Mouse (Mus musculus) embryo, embryonic 11.5 days (tissue): ENCODE data around the gene Adamtsl5.

Source experiments
- DNase-seq: peaks from one replicate; pipeline ENCODE4 v3.0.0-alpha.2; 2012; ENCODE audit warnings: low read depth, low spot score

The Adamtsl5 gene

DNA sequence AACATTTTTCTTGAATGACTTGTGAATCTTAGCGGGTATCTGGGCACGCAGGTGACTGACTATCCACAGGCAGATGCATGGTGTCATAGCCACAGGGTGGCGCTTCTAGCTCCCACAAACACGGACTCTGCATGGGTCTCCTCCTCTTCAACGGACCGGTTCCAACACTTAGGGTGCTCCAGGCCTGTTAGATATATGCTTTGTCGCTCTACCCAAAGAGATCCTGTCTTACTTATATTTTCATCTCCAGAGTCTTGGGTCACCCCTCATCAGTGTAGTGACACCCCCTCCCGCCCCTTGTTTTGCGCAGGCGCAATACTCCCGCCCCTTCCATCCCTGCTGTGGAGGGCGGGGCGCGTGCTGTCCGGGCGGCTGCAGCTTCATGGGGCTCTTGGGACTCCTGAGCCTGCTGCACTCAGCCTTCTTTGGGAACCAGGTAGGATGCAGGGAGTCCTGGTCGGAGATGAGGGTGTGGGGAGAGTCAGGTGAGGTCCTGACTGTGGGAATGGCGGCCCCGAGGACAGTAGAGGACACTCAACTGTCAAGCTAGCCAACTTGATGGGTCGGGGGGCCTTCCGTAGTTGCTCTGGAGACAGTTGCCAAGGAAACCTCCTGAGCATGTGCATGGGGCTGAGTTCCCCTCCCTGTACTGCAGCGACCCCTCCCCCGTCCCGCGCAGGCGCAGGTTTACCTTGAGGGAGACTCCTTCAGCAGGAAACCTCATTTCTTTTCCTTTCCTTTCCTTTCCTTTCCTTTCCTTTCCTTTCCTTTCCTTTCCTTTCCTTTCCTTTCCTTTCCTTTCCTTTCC lies 52.4 kb downstream of the Adamtsl5 start, which contains the start of gene Apc2:
Gene Apc2 (plus strand): TSS at position 360 of the 808 bp plus-strand sequence.
- DNase-seq: peak; percentile 63

DNA sequence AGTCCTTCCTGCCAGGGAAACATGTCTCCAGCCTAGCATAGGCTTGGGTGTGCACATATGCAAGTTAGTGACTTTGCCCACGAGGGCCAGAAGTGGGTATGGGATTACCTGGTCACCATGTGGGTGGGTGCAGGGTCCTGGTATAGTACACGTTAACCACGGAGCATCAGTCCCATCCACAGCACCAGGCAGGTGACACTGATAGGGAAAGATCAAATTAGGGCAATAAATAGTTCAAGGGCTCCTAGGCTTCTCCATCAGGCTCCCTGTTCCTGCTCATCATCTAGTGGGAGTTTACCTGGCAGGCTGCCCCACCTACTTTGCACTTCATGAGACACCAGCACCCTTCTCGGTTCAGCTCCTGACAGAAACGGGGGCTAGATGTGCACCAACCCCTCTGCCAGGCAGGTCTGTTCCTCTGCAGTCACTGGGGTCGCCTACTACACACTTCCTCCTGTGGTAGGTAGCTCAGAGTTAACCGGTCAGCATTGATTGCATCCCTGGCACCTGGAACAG lies 53.4 kb downstream of the Adamtsl5 start:
- no peak for DNase-seq

DNA sequence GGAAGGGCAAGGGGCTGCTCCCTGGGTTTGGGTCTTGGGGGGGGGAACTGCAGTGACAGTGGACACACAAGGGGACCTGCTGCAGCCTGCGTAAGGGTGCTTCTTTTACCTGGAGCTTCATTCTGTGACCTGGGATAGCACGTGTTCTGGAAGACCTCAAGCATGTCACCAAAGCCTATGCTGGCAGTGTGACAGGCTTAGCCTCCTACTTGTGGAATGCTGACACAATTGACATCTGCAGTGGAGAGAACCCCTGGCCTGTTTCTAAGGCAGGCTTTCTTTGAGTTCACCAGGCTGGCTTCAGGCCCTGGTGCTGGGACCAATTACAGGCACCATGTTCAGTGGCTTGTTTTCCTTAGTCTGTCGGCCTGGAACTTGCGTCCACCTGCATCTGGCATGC lies 53.9 kb downstream of the Adamtsl5 start:
- no peak for DNase-seq

DNA sequence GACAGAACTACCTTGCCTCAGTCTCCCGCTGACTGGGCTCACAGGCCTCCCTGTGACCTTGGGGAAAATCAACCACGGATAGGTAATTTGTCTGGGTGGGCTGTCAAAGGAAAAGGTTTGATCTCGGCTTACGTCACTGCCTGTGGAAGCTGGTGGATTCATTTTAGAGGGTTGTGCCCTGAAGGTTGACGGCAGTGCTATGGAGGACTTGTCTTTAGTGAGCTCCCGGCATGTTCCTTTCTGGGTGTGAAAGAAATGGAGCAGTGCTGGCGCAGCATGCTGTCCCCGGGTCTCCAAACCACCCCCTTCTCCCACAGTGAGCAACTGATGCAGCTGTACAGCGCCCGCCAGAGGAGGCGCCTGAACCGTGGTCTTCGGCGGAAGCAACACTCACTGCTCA lies 54.9 kb downstream of the Adamtsl5 start:
- no peak for DNase-seq

DNA sequence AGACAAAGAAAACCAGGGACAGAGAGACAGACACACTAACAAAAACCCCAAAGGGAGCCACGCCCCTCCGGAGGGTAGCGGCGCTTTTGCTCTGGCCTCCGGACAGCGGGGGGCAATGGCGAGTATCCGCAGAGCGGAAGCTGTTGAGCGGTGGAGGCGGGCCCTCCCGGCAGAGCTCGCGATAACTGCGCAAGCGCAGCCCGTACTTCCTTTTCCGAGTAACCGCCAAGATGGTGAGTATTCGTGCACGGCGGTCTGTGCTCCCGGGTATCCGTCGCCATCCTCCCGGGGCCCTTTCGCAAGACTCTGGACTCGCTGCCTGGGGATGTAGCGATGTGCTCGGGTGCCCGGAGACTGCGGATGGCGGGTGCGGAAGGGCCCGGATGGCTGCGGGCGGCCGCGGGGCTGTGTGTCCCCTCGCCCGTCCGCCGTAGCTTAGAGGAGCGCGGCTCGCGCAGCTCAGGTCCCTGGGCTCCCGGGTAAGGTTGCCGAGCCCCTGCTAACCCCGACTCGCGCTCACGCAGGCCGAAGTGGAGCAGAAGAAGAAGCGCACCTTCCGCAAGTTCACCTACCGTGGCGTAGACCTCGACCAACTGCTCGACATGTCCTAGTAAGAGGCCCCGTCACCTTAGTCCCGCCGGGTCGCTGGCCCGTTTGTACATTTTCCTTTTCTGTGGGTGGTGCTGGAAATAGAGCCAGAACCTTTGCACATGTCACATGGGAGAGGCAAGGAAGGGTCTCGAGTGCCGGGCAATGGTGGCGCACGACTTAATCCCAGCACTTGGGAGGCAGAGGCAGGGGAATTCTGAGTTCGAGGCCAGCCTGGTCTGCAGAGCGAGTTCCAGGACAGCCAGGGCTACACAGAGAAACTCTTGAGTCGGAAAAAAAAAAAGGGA lies 55.7 kb downstream of the Adamtsl5 start, which contains the start of gene Rps15:
Gene Rps15 (plus strand): TSS at position 203 of the 896 bp plus-strand sequence.
- DNase-seq: peak; percentile 95
